Mouse (Mus musculus) testis, adult 2 months (tissue): Measurements from ENCODE around the gene Il18rap. TPM values are rescaled to one million over a fixed set of nuclear protein-coding genes. Genes with fewer than 3 reads are reported as not detected.

Source experiments
- H3K27ac ChIP-seq: fragments of 200-500 bp; 2 replicates; pipeline ENCODE4 v1.5.1; 2012; ENCODE audit warnings: low read depth, low read length; ENCODE audit not compliant: control insufficient read depth, insufficient read depth
- H3K27me3 ChIP-seq: fragments of 200-500 bp; 2 replicates; pipeline ENCODE4 v1.6.1; 2012; ENCODE audit warnings: mild to moderate bottlenecking, low read length, moderate library complexity; ENCODE audit not compliant: control insufficient read depth, insufficient read depth
- H3K36me3 ChIP-seq: fragments of 200-500 bp; 2 replicates; pipeline ENCODE4 v1.6.1; 2012; ENCODE audit warnings: mild to moderate bottlenecking, low read length; ENCODE audit not compliant: control insufficient read depth, insufficient read depth
- H3K4me1 ChIP-seq: fragments of 200-500 bp; 2 replicates; pipeline ENCODE4 v1.6.1; 2012; ENCODE audit warnings: low read length; ENCODE audit not compliant: control insufficient read depth, insufficient read depth
- H3K4me3 ChIP-seq: fragments of 200-500 bp; 2 replicates; pipeline ENCODE4 v1.5.1; 2012; ENCODE audit warnings: low read depth, mild to moderate bottlenecking, low read length, moderate library complexity, mixed read lengths; ENCODE audit not compliant: control insufficient read depth
- CTCF ChIP-seq: fragments of 200-500 bp; IDR thresholded peaks from 2 replicates; pipeline ENCODE4 v1.5.1; 2012; ENCODE audit warnings: low read depth, mild to moderate bottlenecking, inconsistent platforms, low read length, moderate library complexity; ENCODE audit not compliant: control insufficient read depth, insufficient read depth, insufficient replicate concordance
- POLR2A ChIP-seq: fragments of 200-500 bp; IDR thresholded peaks from 2 replicates; pipeline ENCODE4 v1.6.1; 2012; ENCODE audit warnings: low read depth, mild to moderate bottlenecking, inconsistent platforms, low read length, moderate library complexity; ENCODE audit not compliant: control insufficient read depth
- polyA plus RNA-seq: library from polyadenylated mRNA; depleted of rRNA; stranded (reverse); fragments of >200 nt; gene quantifications from 2 replicates; pipeline ENCODE4 v1.2.3, GENCODE M21; 2012

The Il18rap gene
- polyA plus RNA-seq, 1 experiment: not detected

DNA sequence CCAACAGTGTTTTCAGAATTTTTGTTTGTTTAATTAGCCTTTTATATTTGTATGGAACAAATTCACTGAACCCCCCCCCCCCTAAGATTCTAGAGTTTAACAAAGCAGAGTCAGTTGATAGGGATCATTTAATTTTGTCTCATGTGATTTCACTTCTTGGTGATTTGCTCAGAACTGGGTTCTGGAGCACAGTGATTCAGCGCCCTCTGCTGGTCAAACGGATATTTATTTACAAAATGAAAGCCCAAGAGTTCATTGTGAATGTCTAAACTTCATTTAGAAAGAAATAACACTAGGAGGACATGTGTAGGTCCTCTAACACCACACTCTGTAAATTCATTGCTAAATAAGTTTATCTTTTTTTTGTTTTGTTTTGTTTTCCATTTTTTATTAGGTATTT lies 29.5 kb downstream of the Il18rap start:
- Histone ChIP-seq H3K27ac (no peak overlapping the region), H3K4me1 (no peaks in the 10 kb centered on the region), H3K36me3 (no peaks in the 10 kb centered on the region), H3K4me3 (no peak overlapping the region), H3K27me3 (no peaks in the 10 kb centered on the region)
- TF ChIP-seq POLR2A (no peak), CTCF (no peak)

DNA sequence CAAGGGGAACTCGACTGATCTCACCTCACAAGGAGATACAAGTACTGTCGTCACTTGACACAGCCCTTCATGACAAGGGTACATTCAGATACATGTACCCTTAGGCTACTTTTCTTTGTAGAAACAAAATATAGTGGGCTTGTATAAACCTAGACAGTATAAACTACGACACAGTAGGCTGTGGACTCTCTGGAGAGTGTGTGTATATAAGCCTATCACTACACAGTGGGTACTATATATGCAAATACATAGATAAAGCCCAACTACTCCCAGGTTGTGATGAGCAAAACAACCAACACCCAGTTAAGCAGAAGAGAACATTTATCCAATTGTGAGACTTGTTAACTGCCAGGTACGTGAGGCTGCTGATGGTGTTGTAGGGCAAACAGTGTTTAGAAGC lies 31.5 kb downstream of the Il18rap start:
- Histone ChIP-seq H3K27me3 (no peaks in the 10 kb centered on the region), H3K36me3 (no peaks in the 10 kb centered on the region), H3K27ac (no peak overlapping the region), H3K4me1 (no peaks in the 10 kb centered on the region), H3K4me3 (no peak overlapping the region)
- TF ChIP-seq CTCF: no peak

DNA sequence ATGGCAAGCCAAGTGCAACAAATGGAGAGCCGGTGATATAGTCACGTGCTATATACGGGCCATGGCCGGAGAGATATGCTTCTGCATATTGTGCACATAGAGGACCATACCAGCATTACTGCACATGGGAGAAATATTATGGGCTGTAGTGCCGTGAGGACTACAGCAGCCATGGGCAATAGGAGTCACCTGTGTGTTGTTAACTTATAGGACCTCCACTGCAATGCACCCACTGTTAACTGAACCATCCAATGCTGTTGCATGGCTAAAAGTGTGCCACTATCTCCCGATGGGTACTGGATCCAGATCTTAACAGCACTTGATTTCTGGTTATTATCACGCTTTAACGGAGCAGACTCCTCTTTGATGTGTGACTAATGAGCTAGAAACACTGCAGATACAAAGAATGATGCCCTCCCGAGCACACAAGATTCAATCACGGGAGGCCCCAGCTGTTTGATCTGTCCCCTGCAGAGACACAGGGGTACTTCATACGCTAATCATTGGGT lies 32.0 kb downstream of the Il18rap start:
- TF ChIP-seq CTCF (no peak), POLR2A (no peak)

DNA sequence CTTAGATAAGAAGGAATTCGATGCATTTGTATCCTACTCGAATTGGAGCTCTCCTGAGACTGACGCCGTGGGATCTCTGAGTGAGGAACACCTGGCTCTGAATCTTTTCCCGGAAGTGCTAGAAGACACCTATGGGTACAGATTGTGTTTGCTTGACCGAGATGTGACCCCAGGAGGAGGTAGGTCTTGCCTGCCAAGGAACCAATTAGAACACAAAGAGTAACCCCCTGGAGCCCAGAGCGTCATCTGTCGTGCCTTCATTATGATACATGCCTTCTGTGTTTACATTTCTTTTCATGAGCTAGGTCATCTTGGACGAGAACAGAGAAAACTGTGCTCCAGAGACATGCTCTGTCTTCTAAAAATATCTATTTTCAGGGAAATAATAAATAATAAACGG lies 32.6 kb downstream of the Il18rap start:
- H3K27ac ChIP-seq: no peak overlapping the region
- H3K4me1 ChIP-seq: no peaks in the 10 kb centered on the region
- TF ChIP-seq POLR2A (no peak), CTCF (no peak)
- no peaks in the 10 kb centered on the region for H3K27me3 ChIP-seq
- no peak overlapping the region for H3K4me3 ChIP-seq
- H3K36me3 ChIP-seq: no peaks in the 10 kb centered on the region

More for the DNA sequence above, 32.0 kb downstream of the Il18rap start:
- Histone ChIP-seq H3K27ac (no peak overlapping the region), H3K4me3 (no peak overlapping the region), H3K36me3 (no peaks in the 10 kb centered on the region), H3K4me1 (no peaks in the 10 kb centered on the region), H3K27me3 (no peaks in the 10 kb centered on the region)

DNA sequence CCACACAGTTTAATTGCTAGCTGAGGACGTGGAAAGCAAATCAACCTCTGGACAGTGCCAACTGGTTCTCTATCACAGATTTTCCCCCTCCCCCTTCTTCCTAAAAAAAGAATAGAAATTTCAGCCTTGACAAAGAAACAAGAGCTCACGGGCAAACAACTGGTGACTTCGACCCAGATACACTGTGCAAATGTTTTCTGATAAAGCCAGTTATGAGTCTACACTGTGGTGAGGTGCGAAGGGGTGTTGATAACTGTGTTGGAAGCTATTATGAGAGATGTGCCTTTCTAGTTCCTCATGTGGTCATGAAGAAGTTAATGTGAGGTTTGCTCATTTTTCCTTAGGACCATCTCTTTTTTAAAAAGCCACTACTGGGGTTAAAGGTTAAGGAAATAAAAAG lies 54.2 kb downstream of the Il18rap start:
- TF ChIP-seq CTCF: no peak
- no peak for TF ChIP-seq POLR2A
- Histone ChIP-seq H3K36me3 (no peaks in the 10 kb centered on the region), H3K27ac (no peak overlapping the region), H3K27me3 (no peaks in the 10 kb centered on the region), H3K4me1 (no peaks in the 10 kb centered on the region), H3K4me3 (no peak overlapping the region)

DNA sequence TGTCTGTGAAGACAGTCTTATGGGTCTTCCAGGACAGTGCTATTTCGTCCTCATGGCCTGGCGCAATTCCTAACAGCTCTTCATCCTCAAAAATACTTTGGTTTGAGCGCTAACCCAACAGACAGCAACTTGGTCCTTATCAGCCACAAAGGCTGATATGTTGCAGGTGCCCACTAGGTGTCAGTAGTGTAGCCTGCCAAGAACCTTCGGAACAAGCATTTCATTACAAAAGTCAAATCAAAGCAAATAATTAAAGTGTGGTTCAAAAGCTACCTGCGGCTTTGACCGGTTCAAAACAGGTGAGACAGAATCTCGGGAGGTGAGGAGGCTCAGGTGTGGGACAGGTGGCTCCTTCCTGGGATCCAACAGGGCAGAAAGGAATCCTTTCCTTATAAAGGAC lies 64.6 kb downstream of the Il18rap start, which contains the start of gene Slc9a4:
Gene Slc9a4 (plus strand): TSS at position 298 of the 400 bp plus-strand sequence.
- TF ChIP-seq CTCF (peak; percentile 19; the same call in 1 of the 2 replicates), POLR2A (no peak)
- Histone ChIP-seq H3K27me3 (no peaks in the 10 kb centered on the region), H3K36me3 (no peaks in the 10 kb centered on the region), H3K4me3 (peak within 1 kb of the TSS; percentile 69), H3K27ac (no peak within 1 kb of the TSS), H3K4me1 (no peaks in the 10 kb centered on the region)

DNA sequence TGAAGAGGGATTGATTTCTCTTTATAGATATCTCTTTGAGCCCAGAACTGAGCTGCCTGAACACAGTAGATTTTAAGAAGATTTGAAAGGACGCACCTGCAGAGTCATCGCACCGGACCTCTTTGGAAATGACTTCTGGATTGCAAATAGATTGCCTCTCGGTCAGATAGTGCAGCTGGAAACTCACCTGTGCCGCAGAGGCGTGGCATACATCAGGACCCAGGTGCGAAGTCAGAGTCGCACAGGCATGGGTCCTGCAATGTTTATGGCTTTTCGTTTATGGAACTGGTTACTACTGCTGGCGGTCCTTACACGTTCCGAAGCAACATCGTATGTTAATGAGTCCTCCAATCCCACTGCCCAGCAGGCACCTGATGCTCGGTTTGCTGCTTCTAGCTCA lies 65.1 kb downstream of the Il18rap start:
- Histone ChIP-seq H3K27ac (no peak overlapping the region), H3K36me3 (no peaks in the 10 kb centered on the region), H3K4me3 (peak overlapping the region; percentile 69), H3K4me1 (no peaks in the 10 kb centered on the region), H3K27me3 (no peaks in the 10 kb centered on the region)
- no peak for TF ChIP-seq POLR2A
- TF ChIP-seq CTCF: no peak

DNA sequence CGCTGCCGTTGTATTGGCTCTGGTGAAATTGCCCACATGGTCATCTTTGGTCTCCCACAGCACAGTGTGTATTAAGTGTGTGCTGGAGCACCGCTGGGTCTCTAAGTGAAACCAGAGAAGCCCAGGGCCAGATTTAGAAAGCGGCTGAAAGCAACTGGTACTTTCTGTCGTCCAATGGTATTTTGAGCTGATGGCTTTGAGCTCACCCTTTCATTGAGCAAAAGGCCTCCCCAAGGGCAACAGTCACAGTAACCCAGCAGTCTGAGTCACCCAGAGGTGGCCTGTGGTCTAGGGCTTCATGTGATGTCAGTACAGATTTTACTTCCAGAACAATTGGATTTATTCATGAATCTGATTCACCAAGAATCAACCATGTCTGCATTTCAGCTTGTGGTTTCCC lies 71.6 kb downstream of the Il18rap start:
- H3K4me1 ChIP-seq: no peaks in the 10 kb centered on the region
- no peaks in the 10 kb centered on the region for H3K36me3 ChIP-seq
- H3K27me3 ChIP-seq: no peaks in the 10 kb centered on the region
- TF ChIP-seq CTCF (no peak), POLR2A (no peak)
- no peak overlapping the region for H3K4me3 ChIP-seq
- H3K27ac ChIP-seq: no peak overlapping the region
